Mouse (Mus musculus): ENCODE measurements around the gene Slc6a9.

GRCm38 (mm10) chr4:117858794-117859193, 24.5 kb downstream of the Slc6a9 start:
- TF ChIP-seq CTCF (IDR thresholded peaks at IDR 0.05; ENCODE audit: borderline replicate concordance, insufficient read depth, low read depth, low read length) (peak; percentile 47), POLR2A (IDR thresholded peaks at IDR 0.05; ENCODE audit: borderline replicate concordance, insufficient read depth, low read length) (no peak)
